Mouse (Mus musculus) cortical plate, adult 2 months (tissue): ENCODE results near the gene Asb18. TPM values are rescaled to one million over a fixed set of nuclear protein-coding genes. Genes with fewer than 3 reads are reported as not detected.

Experiments used
- H3K27ac ChIP-seq: fragments of 200-500 bp; 2 replicates; pipeline ENCODE4 v1.5.1; 2012; ENCODE audit warnings: low read length, control low read depth, inconsistent platforms; ENCODE audit not compliant: insufficient read depth
- H3K4me1 ChIP-seq: fragments of 200-500 bp; 2 replicates; pipeline ENCODE4 v1.6.1; 2011; ENCODE audit warnings: low read length; ENCODE audit not compliant: control insufficient read depth, insufficient read depth
- H3K4me3 ChIP-seq: fragments of 200-500 bp; 2 replicates; pipeline ENCODE4 v1.5.1; 2011; ENCODE audit warnings: mild to moderate bottlenecking, low read length, control low read depth; ENCODE audit not compliant: insufficient read depth
- CTCF ChIP-seq: fragments of 200-500 bp; IDR thresholded peaks from 2 replicates; pipeline ENCODE4 v1.5.1; 2011; ENCODE audit warnings: mild to moderate bottlenecking, control low read depth, low read length; ENCODE audit not compliant: insufficient read depth; ENCODE audit errors: extremely low read depth
- POLR2A ChIP-seq: fragments of 200-500 bp; IDR thresholded peaks from 2 replicates; pipeline ENCODE4 v1.6.1; 2011; ENCODE audit warnings: mild to moderate bottlenecking, low read length, control low read depth; ENCODE audit not compliant: insufficient read depth; ENCODE audit errors: extremely low read depth
- polyA plus RNA-seq: library from polyadenylated mRNA; depleted of rRNA; stranded (reverse); fragments of >200 nt; gene quantifications from 2 replicates; pipeline ENCODE4 v1.2.3, GENCODE M21; 2012

Asb18 gene
- polyA plus RNA-seq, 1 experiment, result 1.3 TPM

DNA sequence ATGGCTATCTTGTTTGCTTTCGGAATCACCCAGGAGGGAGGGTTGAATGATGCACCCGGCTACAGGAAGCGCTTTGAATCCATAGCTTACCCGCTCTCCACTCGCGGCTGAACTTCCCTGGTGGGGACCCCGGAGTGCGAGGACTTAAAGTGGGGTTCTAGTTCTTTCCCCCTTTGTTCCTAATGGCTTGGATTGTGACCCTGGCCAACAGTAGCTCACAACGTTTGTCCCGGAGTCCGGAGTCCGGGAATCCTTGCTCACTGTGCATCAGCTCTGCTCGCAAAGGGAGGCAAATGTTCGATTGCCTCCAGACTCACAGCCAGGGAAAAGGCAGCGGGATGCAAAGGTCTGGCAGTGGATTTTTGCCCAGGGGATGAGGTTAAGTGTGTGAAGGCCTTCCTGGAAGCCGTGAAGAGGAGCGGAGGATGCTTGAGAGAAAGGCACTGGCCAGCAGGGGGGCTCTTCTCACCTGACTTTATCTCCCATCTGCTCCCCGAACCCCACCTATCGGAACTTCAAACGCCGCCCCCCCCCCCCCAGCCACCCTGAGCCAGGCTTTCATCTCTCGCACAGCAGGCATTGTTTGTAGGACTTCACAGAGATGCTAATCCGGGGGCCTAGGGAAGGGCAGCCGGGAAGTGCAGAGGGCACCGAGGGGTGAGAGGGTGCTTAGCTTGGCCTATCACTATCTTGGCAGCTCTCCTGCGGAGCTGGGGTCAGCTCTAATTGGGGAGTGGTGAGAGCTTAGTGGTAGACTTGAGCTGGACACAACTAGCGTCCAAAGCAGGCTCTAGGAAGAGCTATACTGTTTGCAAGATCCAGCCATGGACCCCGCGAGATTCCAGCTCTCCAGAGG, 78.7 kb downstream of the Asb18 start:
- Histone ChIP-seq H3K27ac (no peak overlapping the region), H3K4me3 (no peak overlapping the region), H3K4me1 (no peaks in the 10 kb centered on the region)
- no peak for TF ChIP-seq POLR2A
- TF ChIP-seq CTCF, result no peak

- Histone ChIP-seq H3K4me1 (no peaks in the 10 kb centered on the region), H3K4me3 (no peak overlapping the region), H3K27ac (no peak overlapping the region)
- no peak for TF ChIP-seq CTCF
- no peak for TF ChIP-seq POLR2A
These were observed 79.9 kb downstream of the Asb18 start for GRCm38 (mm10) chr1:89934316-89935260.

DNA sequence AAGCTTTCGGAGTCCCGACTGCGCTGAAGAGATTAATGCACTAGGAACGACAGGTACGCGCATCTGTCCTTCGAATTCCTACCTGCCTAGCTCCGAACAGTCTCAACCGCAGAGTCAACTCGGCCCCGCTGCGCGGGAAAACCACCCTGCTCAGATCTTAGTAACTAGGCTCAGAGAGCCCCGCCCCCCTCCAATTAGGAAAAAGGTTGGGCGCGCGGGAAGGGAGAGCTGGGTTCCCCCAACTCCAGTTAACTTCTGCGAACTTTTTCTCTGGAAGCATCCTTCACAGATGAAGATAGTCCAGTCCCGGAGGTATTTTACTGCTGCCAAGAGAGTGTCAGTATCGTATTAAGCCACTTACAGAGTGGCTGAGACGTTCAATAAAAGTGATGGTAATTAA, 80.7 kb downstream of the Asb18 start:
- H3K27ac ChIP-seq, result no peak overlapping the region
- TF ChIP-seq POLR2A, result no peak
- no peak for TF ChIP-seq CTCF
- H3K4me1 ChIP-seq, result no peaks in the 10 kb centered on the region
- H3K4me3 ChIP-seq, result no peak overlapping the region

DNA sequence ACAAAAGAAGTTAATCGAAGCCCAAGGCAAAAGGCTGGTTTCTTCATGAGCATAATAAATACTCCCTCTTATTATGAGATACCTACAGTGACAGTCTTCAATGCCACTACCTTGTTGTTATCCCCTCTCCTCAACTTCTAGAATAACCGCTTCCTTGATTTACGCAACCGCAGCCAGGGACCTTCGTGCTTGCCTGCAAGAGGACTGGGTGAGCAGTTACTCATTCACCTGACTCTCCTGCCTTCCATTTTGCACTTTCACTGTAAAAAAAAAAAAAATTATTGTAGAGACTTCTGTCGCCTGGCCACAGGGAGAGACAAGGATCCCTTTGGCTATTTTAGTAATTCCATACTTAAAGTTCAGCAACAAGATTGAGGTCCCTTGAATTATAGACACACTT, 81.4 kb downstream of the Asb18 start:
- Histone ChIP-seq H3K4me1 (no peaks in the 10 kb centered on the region), H3K4me3 (no peak overlapping the region), H3K27ac (no peak overlapping the region)
- TF ChIP-seq CTCF (no peak), POLR2A (no peak)

GRCm38 (mm10) chr1:89932616-89933015, 81.8 kb downstream of the Asb18 start:
- no peaks in the 10 kb centered on the region for H3K4me1 ChIP-seq
- TF ChIP-seq POLR2A, result no peak
- no peak for TF ChIP-seq CTCF
- no peak overlapping the region for H3K27ac ChIP-seq
- no peak overlapping the region for H3K4me3 ChIP-seq

- H3K4me1 ChIP-seq, result no peaks in the 10 kb centered on the region
- no peak for TF ChIP-seq CTCF
- no peak for TF ChIP-seq POLR2A
- no peak overlapping the region for H3K27ac ChIP-seq
- no peak overlapping the region for H3K4me3 ChIP-seq
These were observed 82.4 kb downstream of the Asb18 start for GRCm38 (mm10) chr1:89932021-89932423.

- Histone ChIP-seq H3K27ac (no peak within 1 kb of the TSS), H3K4me3 (no peak within 1 kb of the TSS), H3K4me1 (no peaks in the 10 kb centered on the region)
- TF ChIP-seq POLR2A, result no peak
- no peak for TF ChIP-seq CTCF
These were observed 83.3 kb downstream of the Asb18 start, which contains the start of gene Gbx2 for GRCm38 (mm10) chr1:89931120-89931519. Gene Gbx2, minus strand, starts transcription at chr1:89931179.

- H3K4me3 ChIP-seq, result no peak overlapping the region
- TF ChIP-seq CTCF (no peak), POLR2A (no peak)
- H3K27ac ChIP-seq, result no peak overlapping the region
- H3K4me1 ChIP-seq, result no peaks in the 10 kb centered on the region
These were observed 83.9 kb downstream of the Asb18 start for GRCm38 (mm10) chr1:89930551-89930950.

- Histone ChIP-seq H3K27ac (no peak overlapping the region), H3K4me1 (no peaks in the 10 kb centered on the region), H3K4me3 (no peak overlapping the region)
- no peak for TF ChIP-seq CTCF
- TF ChIP-seq POLR2A, result no peak
These were observed 84.6 kb downstream of the Asb18 start for GRCm38 (mm10) chr1:89929721-89930505.
